In genomic region chr10:128904812-128905211, GRCm38 (mm10) we compare ENCODE assay signal across 16 mouse cellular contexts. TPM values are rescaled to one million over a fixed set of nuclear protein-coding genes. Genes with fewer than 3 reads are reported as not detected.
"Had no signal": no experiment of that assay in that cellular context is flagged by ENCODE, and none has a peak within 500 bp of the region (broad histone marks: within the 10 kb centered on the region; RNA-seq: fewer than 3 reads in every experiment).

No protein-coding gene starts in this region.

- H3K4me3 ChIP-seq: lung, embryonic 15.5 days; megakaryocyte, embryonic 14.5 days; midbrain, embryonic 13.5 days; midbrain, embryonic 15.5 days; neural tube, embryonic 12.5 days; stomach, embryonic 15.5 days had no signal

- H3K9me3 ChIP-seq: lung, embryonic 15.5 days; megakaryocyte, embryonic 14.5 days; midbrain, embryonic 13.5 days; midbrain, embryonic 15.5 days; neural tube, embryonic 12.5 days; stomach, embryonic 15.5 days had no signal

- ATAC-seq: lung, postnatal 0 days; midbrain, embryonic 13.5 days; midbrain, embryonic 15.5 days had no signal

- H3K27me3 ChIP-seq: lung, embryonic 15.5 days; midbrain, embryonic 15.5 days; neural tube, embryonic 12.5 days; stomach, embryonic 15.5 days had no signal

- H3K4me2 ChIP-seq: lung, embryonic 15.5 days; midbrain, embryonic 11.5 days; midbrain, embryonic 13.5 days; midbrain, embryonic 15.5 days; neural tube, embryonic 12.5 days; stomach, embryonic 15.5 days had no signal

- H3K27ac ChIP-seq: lung, embryonic 15.5 days; macrophage; midbrain, embryonic 13.5 days; midbrain, embryonic 15.5 days; neural tube, embryonic 12.5 days; stomach, embryonic 15.5 days; stomach, postnatal 0 days had no signal

- H3K9ac ChIP-seq: lung, embryonic 15.5 days; midbrain, embryonic 13.5 days; midbrain, embryonic 15.5 days; neural tube, embryonic 12.5 days; stomach, embryonic 15.5 days had no signal

- DNase-seq: lung, adult 2 months; lung, postnatal 14 days; lung, postnatal 36 days; right cerebral cortex, postnatal 14 days; thymus, adult 2 months; thymus, postnatal 25 days had no signal

- H3K36me3 ChIP-seq: lung, embryonic 15.5 days; midbrain, embryonic 13.5 days; midbrain, embryonic 15.5 days; neural tube, embryonic 12.5 days; stomach, embryonic 15.5 days had no signal

RNA-seq across cellular contexts. Expression of gene Itga7, which starts 28.8 kb away (rescaled TPM):
- polyA plus RNA-seq: macrophage had no signal
